Mouse (Mus musculus) lung, adult 10 weeks (tissue): ENCODE data around the gene Sco2. TPM values are rescaled to one million over a fixed set of nuclear protein-coding genes. Genes with fewer than 3 reads are reported as not detected.

Experiments used
- polyA plus RNA-seq: library from polyadenylated mRNA; stranded (reverse); fragments of 350-450 nt; fragmentation: Illumina TruSeq; extraction: RNeasy Lipid Tissue Mini Kit (QIAGEN cat#74804); gene quantifications from one replicate; pipeline ENCODE4 v1.2.3, GENCODE M21; 2014; ENCODE audit warnings: low read depth, low replicate concordance; ENCODE audit not compliant: insufficient read depth

The Sco2 gene
- 18.5 TPM for polyA plus RNA-seq

GRCm38 (mm10) chr15:89373762-89374248, at the start of gene Sco2:
Gene Sco2 (minus strand): TSS chr15:89373846.

GRCm38 (mm10) chr15:89410118-89410517, 36.5 kb upstream of the Sco2 start, which contains the start of gene Syce3:
Gene Syce3 (minus strand): TSS chr15:89410503.

GRCm38 (mm10) chr15:89384617-89385016, 11.0 kb upstream of the Sco2 start, which contains the start of gene Klhdc7b:
Gene Klhdc7b (plus strand): TSS chr15:89384917.

GRCm38 (mm10) chr15:89378831-89379401, 5.3 kb upstream of the Sco2 start, which contains the start of gene Odf3b:
Gene Odf3b (minus strand): TSS chr15:89379282.

GRCm38 (mm10) chr15:89376957-89377356, 3.3 kb upstream of the Sco2 start, which contains the start of gene Tymp:
Gene Tymp (minus strand): TSS chr15:89377039.

GRCm38 (mm10) chr15:89355241-89356187, 18.1 kb downstream of the Sco2 start, which contains the start of the genes Lmf2 and Ncaph2:
Gene Lmf2 (minus strand): TSS chr15:89355659.
Gene Ncaph2 (plus strand): TSS chr15:89355719.

GRCm38 (mm10) chr15:89334271-89334670, 39.4 kb downstream of the Sco2 start, which contains the start of gene Miox:
Gene Miox (plus strand): TSS chr15:89334398.

GRCm38 (mm10) chr15:89322670-89323522, 50.8 kb downstream of the Sco2 start, which contains the start of gene Adm2:
Gene Adm2 (plus strand): TSS chr15:89322720.

Other genes with a start within 250 kb of the Sco2 start
- 10.1 TPM for gene Hdac10, start 245.1 kb downstream of the Sco2 start, polyA plus RNA-seq
- 26.9 TPM for gene Mapk12, start 233.1 kb downstream of the Sco2 start, polyA plus RNA-seq
- gene Mapk11, start 224.2 kb downstream of the Sco2 start, polyA plus RNA-seq, result 8.1 TPM
- 120 TPM for gene Plxnb2, start 193.1 kb downstream of the Sco2 start, polyA plus RNA-seq
- 3.5 TPM for gene Dennd6b, start 177.3 kb downstream of the Sco2 start, polyA plus RNA-seq
- gene Ppp6r2, start 162.3 kb downstream of the Sco2 start, polyA plus RNA-seq, result 13.9 TPM
- 32.8 TPM for gene Sbf1, start 58.5 kb downstream of the Sco2 start, polyA plus RNA-seq
- not detected for gene Adm2, start 51.1 kb downstream of the Sco2 start, polyA plus RNA-seq
- not detected for gene Miox, start 39.4 kb downstream of the Sco2 start, polyA plus RNA-seq
- gene Lmf2, start 18.2 kb downstream of the Sco2 start, polyA plus RNA-seq, result 23.1 TPM
- 62.3 TPM for gene Ncaph2, start 18.1 kb downstream of the Sco2 start, polyA plus RNA-seq
- gene Tymp, start 3.2 kb upstream of the Sco2 start, polyA plus RNA-seq, result 3.3 TPM
- gene Odf3b, start 5.4 kb upstream of the Sco2 start, polyA plus RNA-seq, result 25.2 TPM
- gene Klhdc7b, start 11.1 kb upstream of the Sco2 start, polyA plus RNA-seq, result not detected
- gene Syce3, start 36.7 kb upstream of the Sco2 start, polyA plus RNA-seq, result not detected
- 5.5 TPM for gene Cpt1b, start 52.0 kb upstream of the Sco2 start, polyA plus RNA-seq
- 0.62 TPM for gene C730034F03Rik, start 55.7 kb upstream of the Sco2 start, polyA plus RNA-seq
- gene Gm44502, start 55.9 kb upstream of the Sco2 start, polyA plus RNA-seq, result 0.08 TPM
- 46.8 TPM for gene Chkb, start 56.1 kb upstream of the Sco2 start, polyA plus RNA-seq
- gene Mapk8ip2, start 80.1 kb upstream of the Sco2 start, polyA plus RNA-seq, result not detected
- gene Arsa, start 103.6 kb upstream of the Sco2 start, polyA plus RNA-seq, result 20.2 TPM
- gene Shank3, start 125.8 kb upstream of the Sco2 start, polyA plus RNA-seq, result 16.7 TPM
- 0.23 TPM for gene Acr, start 194.5 kb upstream of the Sco2 start, polyA plus RNA-seq
- 14.7 TPM for gene Rabl2, start 218.1 kb upstream of the Sco2 start, polyA plus RNA-seq